Mouse (Mus musculus): ENCODE measurements around the gene Thsd4. TPM values are rescaled to one million over a fixed set of nuclear protein-coding genes. Genes with fewer than 3 reads are reported as not detected.

Gene Thsd4
- polyA plus RNA-seq, 1 experiment from 2014 or later, result 24.5 TPM

DNA sequence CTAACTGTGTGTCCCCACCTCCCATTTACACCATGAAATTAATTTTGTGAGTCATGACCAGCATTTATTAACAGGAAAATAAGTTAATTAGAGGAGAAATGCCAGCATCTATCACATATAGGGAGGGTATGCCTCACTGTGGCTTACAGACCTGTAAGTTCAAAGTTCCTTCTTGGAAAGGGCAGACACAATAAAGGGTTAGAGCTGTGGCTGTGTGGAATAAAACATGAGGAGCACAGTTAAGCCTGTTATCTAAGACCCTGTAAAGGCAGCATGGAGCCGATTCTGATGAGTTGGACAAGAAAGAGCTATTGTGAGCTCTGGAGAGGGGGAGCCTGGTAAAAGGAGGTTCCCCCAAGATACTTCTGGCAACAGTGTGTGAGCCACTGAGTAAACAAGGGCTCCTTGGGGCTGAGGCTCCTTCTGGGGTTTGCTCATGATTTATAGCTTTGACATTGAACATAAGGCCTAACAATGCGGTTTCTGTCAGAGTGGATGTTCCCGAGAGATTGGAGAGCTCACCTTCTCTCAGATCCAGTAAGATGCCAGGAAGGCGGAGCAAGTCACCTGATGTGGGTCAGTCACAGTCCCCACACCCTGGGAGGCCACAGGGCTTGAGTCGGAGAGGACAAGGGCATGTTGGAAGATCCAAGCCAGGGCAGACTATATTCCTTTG lies 20.2 kb downstream of the Thsd4 start:
- H3K27ac ChIP-seq (ENCODE audit: low read length), result no peak overlapping the region
- no peaks in the 10 kb centered on the region for H3K27me3 ChIP-seq (ENCODE audit: insufficient read depth, low read length)
- H3K9ac ChIP-seq (replicated peaks; ENCODE audit: low read length), result no peak overlapping the region
- no peak overlapping the region for H3K4me3 ChIP-seq (ENCODE audit: low read length)
- H3K9me3 ChIP-seq (ENCODE audit: low read length), result no peaks in the 10 kb centered on the region
- no peak overlapping the region for H3K4me2 ChIP-seq (replicated peaks; ENCODE audit: low read depth, low read length)
- peaks cover 13% of the 10 kb centered on the region; the same call in 1 of the 2 replicates for H3K4me1 ChIP-seq (ENCODE audit: insufficient read depth, low read length)
- no peak for ATAC-seq (ENCODE audit: low FRiP score, low TSS enrichment)
- 61% methylated on average over 5 of the region's 5 CpGs for WGBS
- no peaks in the 10 kb centered on the region for H3K36me3 ChIP-seq (ENCODE audit: insufficient read depth, low read length)

DNA sequence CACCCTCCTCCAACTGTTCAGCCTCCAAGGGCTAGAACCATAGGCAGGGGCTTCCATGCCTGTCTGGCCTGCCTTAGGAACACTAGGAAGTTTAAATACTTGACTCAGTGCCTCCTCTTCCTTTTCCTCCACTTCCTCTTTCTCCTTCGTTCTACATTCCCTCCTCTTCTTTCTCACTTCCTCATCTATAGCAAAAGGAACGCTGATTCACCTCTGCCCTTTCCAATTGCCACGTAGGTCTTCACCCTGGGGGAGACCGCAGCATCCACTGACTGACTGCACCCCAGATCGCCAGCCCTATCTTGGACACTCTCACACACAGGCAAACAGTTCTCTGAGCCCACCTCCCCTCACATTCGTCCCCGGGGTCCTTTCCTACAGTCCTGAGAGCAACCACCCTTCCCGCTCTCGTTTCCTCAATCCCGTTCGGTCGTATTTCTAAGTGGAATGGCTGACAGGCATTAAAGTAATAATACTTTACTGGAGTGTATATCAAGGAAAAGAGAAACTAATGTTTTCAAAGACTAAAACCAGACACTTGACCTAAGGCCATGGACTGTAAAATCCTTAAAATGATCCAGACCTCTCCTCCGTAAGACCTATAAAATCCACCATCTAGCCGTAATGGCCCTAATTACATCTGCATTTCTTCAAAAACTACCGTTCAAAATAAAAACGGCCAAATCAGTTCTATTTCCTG lies 29.4 kb downstream of the Thsd4 start:
- Histone ChIP-seq H3K4me2 (replicated peaks; ENCODE audit: low read depth, low read length) (0 out of 2 replicates have a peak overlapping the region, but pooled peaks have one; percentile 14), H3K9me3 (ENCODE audit: low read length) (no peaks in the 10 kb centered on the region), H3K36me3 (ENCODE audit: insufficient read depth, low read length) (no peaks in the 10 kb centered on the region), H3K9ac (replicated peaks; ENCODE audit: low read length) (no peak overlapping the region), H3K27ac (ENCODE audit: low read length) (no peak overlapping the region), H3K27me3 (ENCODE audit: insufficient read depth, low read length) (no peaks in the 10 kb centered on the region), H3K4me3 (ENCODE audit: low read length) (no peak overlapping the region), H3K4me1 (ENCODE audit: insufficient read depth, low read length) (peaks cover 23% of the 10 kb centered on the region)
- ATAC-seq (ENCODE audit: low FRiP score, low TSS enrichment), result peak; percentile 39; the same call in 1 of the 2 replicates
- WGBS, result 35% methylated on average over 16 of the region's 16 CpGs

DNA sequence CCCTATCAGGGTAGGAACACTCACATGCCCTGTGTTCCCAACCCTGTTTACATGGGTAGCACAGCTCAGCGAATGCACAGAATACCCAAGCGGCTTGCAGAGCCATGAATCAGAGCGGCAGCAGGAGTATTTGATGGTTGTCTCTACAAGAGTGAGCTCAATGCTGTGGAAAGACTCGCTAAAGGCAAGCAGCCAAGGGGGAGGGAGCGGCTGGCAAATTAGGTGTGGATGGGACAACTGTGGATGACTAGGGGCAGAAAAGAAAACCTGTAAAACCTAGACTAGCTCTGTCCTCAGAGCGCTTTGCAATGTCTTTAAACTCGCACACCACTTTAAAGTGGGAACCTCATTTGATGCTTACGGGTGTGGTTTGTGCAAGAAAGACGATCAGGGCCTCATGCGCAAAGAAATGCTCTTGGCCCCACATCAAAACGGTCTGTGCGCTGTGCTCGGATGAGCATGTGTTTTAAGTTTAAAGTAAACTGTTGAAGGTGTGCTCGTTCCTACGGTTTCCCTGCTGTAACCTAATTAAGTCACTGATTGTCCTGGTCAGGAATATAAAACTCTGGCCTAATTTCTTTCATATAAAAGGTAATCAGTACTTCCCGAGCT lies 30.3 kb downstream of the Thsd4 start:
- H3K27ac ChIP-seq (ENCODE audit: low read length), result no peak overlapping the region
- WGBS, result 58% methylated on average over 16 of the region's 16 CpGs
- no peak overlapping the region for H3K9ac ChIP-seq (replicated peaks; ENCODE audit: low read length)
- no peaks in the 10 kb centered on the region for H3K36me3 ChIP-seq (ENCODE audit: insufficient read depth, low read length)
- no peak overlapping the region for H3K4me3 ChIP-seq (ENCODE audit: low read length)
- H3K4me1 ChIP-seq (ENCODE audit: insufficient read depth, low read length), result peaks cover 23% of the 10 kb centered on the region
- H3K4me2 ChIP-seq (replicated peaks; ENCODE audit: low read depth, low read length), result no peak overlapping the region
- H3K9me3 ChIP-seq (ENCODE audit: low read length), result no peaks in the 10 kb centered on the region
- no peaks in the 10 kb centered on the region for H3K27me3 ChIP-seq (ENCODE audit: insufficient read depth, low read length)
- ATAC-seq (ENCODE audit: low FRiP score, low TSS enrichment), result no peak

DNA sequence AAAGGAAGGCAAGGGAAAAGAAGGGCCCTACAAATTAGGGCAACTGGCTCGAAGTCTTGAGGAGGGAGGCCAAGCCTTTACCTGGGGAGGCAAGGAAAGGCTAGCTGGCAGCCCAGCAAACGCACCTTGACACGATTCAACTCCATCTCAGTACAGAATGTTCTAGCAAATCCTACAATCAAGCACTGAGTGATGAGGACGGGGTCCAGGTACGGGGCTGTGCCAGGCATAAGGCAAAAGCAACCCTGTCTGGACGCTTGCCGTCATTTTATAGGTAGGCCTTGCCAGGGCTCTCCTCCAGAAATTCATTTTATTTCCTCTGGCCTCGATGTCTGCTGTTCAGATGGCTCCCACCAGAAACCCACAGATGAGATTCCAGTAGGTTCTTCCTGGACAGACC lies 30.8 kb downstream of the Thsd4 start:
- ATAC-seq (ENCODE audit: low FRiP score, low TSS enrichment), result no peak
- Histone ChIP-seq H3K27me3 (ENCODE audit: insufficient read depth, low read length) (no peaks in the 10 kb centered on the region), H3K4me2 (replicated peaks; ENCODE audit: low read depth, low read length) (no peak overlapping the region)

DNA sequence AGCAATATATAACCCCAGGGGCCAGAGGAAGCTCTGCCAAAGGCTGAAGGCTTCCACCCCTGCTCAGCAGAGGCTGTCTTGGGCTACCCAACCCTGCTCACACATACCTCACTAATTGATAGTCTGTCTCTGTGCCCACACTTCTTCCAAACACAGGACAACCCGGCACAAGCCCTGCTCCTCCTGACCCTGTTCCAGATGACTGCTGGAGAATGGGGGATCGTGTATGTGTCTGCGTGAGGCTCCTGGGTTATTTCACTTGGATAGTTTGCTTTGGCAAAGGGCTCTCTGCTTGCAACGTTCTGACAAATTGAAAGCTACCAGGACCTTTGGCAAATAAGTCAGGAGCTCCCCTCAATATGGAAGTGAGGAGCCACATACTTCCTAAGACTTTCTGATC lies 33.0 kb downstream of the Thsd4 start:
- Histone ChIP-seq H3K9ac (replicated peaks; ENCODE audit: low read length) (no peak overlapping the region), H3K36me3 (ENCODE audit: insufficient read depth, low read length) (0 out of 2 replicates have a peak, but pooled peaks cover 2% of the 10 kb centered on the region), H3K4me2 (replicated peaks; ENCODE audit: low read depth, low read length) (no peak overlapping the region), H3K27ac (ENCODE audit: low read length) (no peak overlapping the region), H3K4me3 (ENCODE audit: low read length) (no peak overlapping the region), H3K9me3 (ENCODE audit: low read length) (no peaks in the 10 kb centered on the region), H3K27me3 (ENCODE audit: insufficient read depth, low read length) (no peaks in the 10 kb centered on the region), H3K4me1 (ENCODE audit: insufficient read depth, low read length) (peaks cover 23% of the 10 kb centered on the region)
- WGBS, result 16% methylated on average over 4 of the region's 4 CpGs
- ATAC-seq (ENCODE audit: low FRiP score, low TSS enrichment), result no peak

More for the DNA sequence above, 30.8 kb downstream of the Thsd4 start:
- Histone ChIP-seq H3K4me3 (ENCODE audit: low read length) (no peak overlapping the region), H3K36me3 (ENCODE audit: insufficient read depth, low read length) (0 out of 2 replicates have a peak, but pooled peaks cover 2% of the 10 kb centered on the region), H3K4me1 (ENCODE audit: insufficient read depth, low read length) (peaks cover 23% of the 10 kb centered on the region), H3K9me3 (ENCODE audit: low read length) (no peaks in the 10 kb centered on the region), H3K27ac (ENCODE audit: low read length) (no peak overlapping the region), H3K9ac (replicated peaks; ENCODE audit: low read length) (no peak overlapping the region)
- WGBS, result 89% methylated on average over 8 of the region's 8 CpGs

DNA sequence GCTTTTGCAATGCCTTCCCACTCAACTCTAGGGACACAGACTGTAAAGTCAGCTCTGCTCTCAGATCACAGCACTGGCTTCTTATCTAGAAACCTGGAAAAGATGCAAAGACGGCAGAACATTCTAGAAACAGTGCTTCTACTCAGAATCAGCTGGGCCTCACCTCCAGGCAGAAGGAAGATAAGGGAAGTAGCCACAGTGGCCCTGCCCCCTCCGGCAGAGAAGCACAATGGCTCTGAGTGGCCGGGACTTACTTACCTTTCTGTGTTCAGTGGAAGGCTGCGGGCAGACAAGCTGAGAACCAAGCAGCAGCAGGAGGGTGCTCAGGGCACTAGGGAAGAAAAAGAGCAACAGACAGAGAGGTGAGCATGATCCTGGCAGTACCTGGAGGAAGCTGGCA lies 39.7 kb downstream of the Thsd4 start:
- Histone ChIP-seq H3K9ac (replicated peaks; ENCODE audit: low read length) (no peak overlapping the region), H3K9me3 (ENCODE audit: low read length) (no peaks in the 10 kb centered on the region), H3K27ac (ENCODE audit: low read length) (no peak overlapping the region), H3K27me3 (ENCODE audit: insufficient read depth, low read length) (no peaks in the 10 kb centered on the region), H3K4me3 (ENCODE audit: low read length) (no peak overlapping the region), H3K4me1 (ENCODE audit: insufficient read depth, low read length) (peaks cover 12% of the 10 kb centered on the region), H3K36me3 (ENCODE audit: insufficient read depth, low read length) (0 out of 2 replicates have a peak, but pooled peaks cover 2% of the 10 kb centered on the region), H3K4me2 (replicated peaks; ENCODE audit: low read depth, low read length) (no peak overlapping the region)
- no peak for ATAC-seq (ENCODE audit: low FRiP score, low TSS enrichment)
- WGBS, result 82% methylated on average over 4 of the region's 4 CpGs

DNA sequence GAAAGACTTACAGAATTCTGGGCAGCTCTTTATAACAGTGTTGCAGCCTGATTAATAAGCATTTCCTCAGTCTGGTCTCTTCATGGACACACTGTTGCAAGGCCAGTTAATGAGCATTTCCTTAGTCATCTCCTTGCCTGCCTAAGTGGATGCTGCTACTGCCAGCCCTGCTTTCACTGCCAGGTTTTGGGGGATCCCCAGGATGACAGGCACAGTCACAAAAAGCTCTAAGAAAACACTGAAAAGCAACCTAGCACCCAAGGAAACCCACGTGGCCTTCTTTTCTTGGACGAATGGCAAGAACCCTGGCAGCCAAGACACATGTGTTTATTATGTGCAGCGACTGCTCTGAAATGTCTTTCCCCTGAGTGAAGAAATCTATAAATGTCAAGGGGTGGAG lies 41.8 kb downstream of the Thsd4 start:
- Histone ChIP-seq H3K4me2 (replicated peaks; ENCODE audit: low read depth, low read length) (no peak overlapping the region), H3K9ac (replicated peaks; ENCODE audit: low read length) (no peak overlapping the region), H3K36me3 (ENCODE audit: insufficient read depth, low read length) (no peaks in the 10 kb centered on the region), H3K27me3 (ENCODE audit: insufficient read depth, low read length) (no peaks in the 10 kb centered on the region), H3K9me3 (ENCODE audit: low read length) (no peaks in the 10 kb centered on the region), H3K27ac (ENCODE audit: low read length) (no peak overlapping the region), H3K4me3 (ENCODE audit: low read length) (no peak overlapping the region), H3K4me1 (ENCODE audit: insufficient read depth, low read length) (peaks cover 12% of the 10 kb centered on the region)
- WGBS, result 74% methylated on average over 3 of the region's 3 CpGs
- no peak for ATAC-seq (ENCODE audit: low FRiP score, low TSS enrichment)

DNA sequence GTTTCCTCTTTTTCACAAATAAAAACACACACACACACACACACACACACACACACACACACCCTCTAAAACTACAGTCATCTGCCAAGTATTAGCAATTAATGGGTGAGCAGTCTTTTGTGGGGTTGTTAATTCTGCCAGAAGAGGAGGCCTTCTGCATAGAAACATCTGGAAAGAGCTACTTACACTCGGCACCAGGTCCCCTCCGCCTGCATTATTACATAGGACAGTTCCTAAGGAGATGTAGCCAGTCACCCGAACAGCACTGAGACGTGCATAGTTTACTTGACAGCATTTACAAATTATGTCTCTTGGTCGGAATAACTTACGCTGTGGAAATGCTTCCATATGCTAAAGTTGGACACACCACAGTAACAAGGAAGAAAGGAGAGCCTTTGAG lies 43.0 kb downstream of the Thsd4 start:
- no peak overlapping the region for H3K4me2 ChIP-seq (replicated peaks; ENCODE audit: low read depth, low read length)
- 0 out of 2 replicates have a peak, but pooled peaks have one; percentile 75 for ATAC-seq (ENCODE audit: low FRiP score, low TSS enrichment)
- H3K9me3 ChIP-seq (ENCODE audit: low read length), result no peaks in the 10 kb centered on the region
- 46% methylated on average over 6 of the region's 6 CpGs for WGBS
- H3K27ac ChIP-seq (ENCODE audit: low read length), result no peak overlapping the region
- no peak overlapping the region for H3K9ac ChIP-seq (replicated peaks; ENCODE audit: low read length)
- no peaks in the 10 kb centered on the region for H3K27me3 ChIP-seq (ENCODE audit: insufficient read depth, low read length)
- H3K4me3 ChIP-seq (ENCODE audit: low read length), result no peak overlapping the region
- no peaks in the 10 kb centered on the region for H3K36me3 ChIP-seq (ENCODE audit: insufficient read depth, low read length)
- peaks cover 12% of the 10 kb centered on the region for H3K4me1 ChIP-seq (ENCODE audit: insufficient read depth, low read length)

DNA sequence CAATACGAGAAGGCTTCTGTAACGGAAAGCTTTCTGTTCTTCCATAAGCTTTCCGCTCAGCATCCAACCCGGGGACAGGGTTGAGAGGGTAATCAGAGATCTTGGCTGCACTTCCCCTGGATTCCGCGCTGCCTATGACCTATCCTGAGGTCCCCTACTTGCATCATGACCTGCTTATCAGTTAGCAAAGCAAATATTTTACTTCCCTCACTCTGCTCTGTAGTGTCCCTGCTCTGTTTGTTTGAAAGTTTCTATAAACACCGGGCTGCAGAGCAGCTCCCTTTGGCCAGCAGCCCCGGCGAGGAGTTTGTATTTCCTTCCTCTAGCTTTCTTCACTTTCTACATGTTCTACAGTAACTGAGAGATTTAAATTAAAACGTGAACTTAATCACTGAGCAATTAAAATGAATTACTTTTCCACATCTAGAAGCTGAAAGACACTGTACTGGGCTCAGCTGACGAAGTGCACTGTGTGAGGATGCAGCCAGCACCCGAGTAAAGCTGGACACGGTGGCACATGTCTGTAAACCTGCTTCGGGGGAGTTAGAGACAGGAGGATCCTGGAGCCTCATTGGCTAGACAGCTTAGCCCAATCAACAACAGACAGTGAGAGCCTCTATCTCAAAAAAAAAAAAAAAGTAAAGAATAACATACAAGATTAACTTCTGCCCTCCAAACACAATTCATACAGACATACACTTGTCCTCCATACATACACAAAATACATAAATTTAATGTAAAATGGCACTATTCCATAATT lies 43.7 kb downstream of the Thsd4 start:
- H3K9ac ChIP-seq (replicated peaks; ENCODE audit: low read length), result no peak overlapping the region
- H3K27ac ChIP-seq (ENCODE audit: low read length), result peak overlapping the region; percentile 44
- no peak overlapping the region for H3K4me3 ChIP-seq (ENCODE audit: low read length)
- 37% methylated on average over 14 of the region's 14 CpGs for WGBS
- peaks cover 12% of the 10 kb centered on the region for H3K4me1 ChIP-seq (ENCODE audit: insufficient read depth, low read length)
- peak; percentile 86 for ATAC-seq (ENCODE audit: low FRiP score, low TSS enrichment)
- no peak overlapping the region for H3K4me2 ChIP-seq (replicated peaks; ENCODE audit: low read depth, low read length)
- H3K36me3 ChIP-seq (ENCODE audit: insufficient read depth, low read length), result no peaks in the 10 kb centered on the region
- H3K27me3 ChIP-seq (ENCODE audit: insufficient read depth, low read length), result no peaks in the 10 kb centered on the region
- no peaks in the 10 kb centered on the region for H3K9me3 ChIP-seq (ENCODE audit: low read length)

Data from kidney, embryonic 16.5 days (tissue).